Mouse (Mus musculus): ENCODE results near the gene Calhm1. TPM values are rescaled to one million over a fixed set of nuclear protein-coding genes. Genes with fewer than 3 reads are reported as not detected.

Calhm1 gene
- polyA plus RNA-seq, 1 experiment from 2014 or later: not detected

Other genes starting within 250 kb of the Calhm1 start
- gene Ina, start 129.6 kb downstream of the Calhm1 start, polyA plus RNA-seq (2014; fragmentation: Nextera tagmentation; extraction: Ambion mirVana): 0.43 and 0.73 TPM in 2 replicates
- gene Nt5c2, start 129.1 kb downstream of the Calhm1 start, polyA plus RNA-seq (2014; fragmentation: Nextera tagmentation; extraction: Ambion mirVana): 80.7 and 82.3 TPM in 2 replicates
- 12.7 and 14.9 TPM in 2 replicates for gene Pcgf6, start 93.3 kb downstream of the Calhm1 start, polyA plus RNA-seq (2014; fragmentation: Nextera tagmentation; extraction: Ambion mirVana)
- 5.5 and 6.2 TPM in 2 replicates for gene Taf5, start 76.5 kb downstream of the Calhm1 start, polyA plus RNA-seq (2014; fragmentation: Nextera tagmentation; extraction: Ambion mirVana)
- gene Usmg5, start 53.6 kb downstream of the Calhm1 start, polyA plus RNA-seq (2014; fragmentation: Nextera tagmentation; extraction: Ambion mirVana): 2,024 and 2,054 TPM in 2 replicates
- 6.1 and 6.3 TPM in 2 replicates for gene Pdcd11, start 53.5 kb downstream of the Calhm1 start, polyA plus RNA-seq (2014; fragmentation: Nextera tagmentation; extraction: Ambion mirVana)
- gene Calhm2, start 6.0 kb downstream of the Calhm1 start, polyA plus RNA-seq (2014; fragmentation: Nextera tagmentation; extraction: Ambion mirVana): 1.4 and 2.2 TPM in 2 replicates
- gene Calhm3, start 13.5 kb upstream of the Calhm1 start, polyA plus RNA-seq (2014; fragmentation: Nextera tagmentation; extraction: Ambion mirVana): not detected in 2 replicates
- 3.0 and 3.2 TPM in 2 replicates for gene Neurl1a, start 34.6 kb upstream of the Calhm1 start, polyA plus RNA-seq (2014; fragmentation: Nextera tagmentation; extraction: Ambion mirVana)